Mouse (Mus musculus): ENCODE data around the gene Dab2.

The Dab2 gene

GRCm38 (mm10) chr15:6461381-6461780 is 161.8 kb downstream of the Dab2 start:
- intact Hi-C loops (cut with DNase I) = no loop called here

- intact Hi-C loops (cut with DNase I) = no loop called here
Observed at GRCm38 (mm10) chr15:6463361-6463923, 163.9 kb downstream of the Dab2 start.

- intact Hi-C loops (cut with DNase I) = no loop called here
Observed at GRCm38 (mm10) chr15:6466995-6467394, 167.4 kb downstream of the Dab2 start.

- intact Hi-C loops (cut with DNase I) = no loop called here
Observed at GRCm38 (mm10) chr15:6468845-6469244, 169.3 kb downstream of the Dab2 start.

- intact Hi-C loops (cut with DNase I) = no loop called here
Observed at GRCm38 (mm10) chr15:6469384-6469783, 169.8 kb downstream of the Dab2 start.

- intact Hi-C loops (cut with DNase I) = no loop called here
Observed at GRCm38 (mm10) chr15:6483561-6483960, 184.0 kb downstream of the Dab2 start.
